Mouse (Mus musculus): ENCODE results near the gene Klrb1f. TPM values are rescaled to one million over a fixed set of nuclear protein-coding genes. Genes with fewer than 3 reads are reported as not detected.

The Klrb1f gene
- polyA plus RNA-seq, 1 experiment, result 0.08 TPM

Other genes with a start within 250 kb of the Klrb1f start
- gene Gm44511, start 219.6 kb upstream of the Klrb1f start, polyA plus RNA-seq (2012; rRNA removed), result 0.65 TPM in 1 of 2 replicates, not detected in the other
- gene Klrb1b, start 219.6 kb upstream of the Klrb1f start, polyA plus RNA-seq (2012; rRNA removed), result 0.19 and 0.41 TPM in 2 replicates
- gene Clec2i, start 158.3 kb upstream of the Klrb1f start, polyA plus RNA-seq (2012; rRNA removed), result 0.22 and 0.36 TPM in 2 replicates
- 1.1 and 2.1 TPM in 2 replicates for gene BC035044, start 154.8 kb upstream of the Klrb1f start, polyA plus RNA-seq (2012; rRNA removed)
- not detected in 2 replicates for gene Clec2g, start 111.5 kb upstream of the Klrb1f start, polyA plus RNA-seq (2012; rRNA removed)
- 0.06 and 0.14 TPM in 2 replicates for gene Clec2e, start 55.0 kb downstream of the Klrb1f start, polyA plus RNA-seq (2012; rRNA removed)
- 56.0 and 78.2 TPM in 2 replicates for gene Clec2d, start 134.7 kb downstream of the Klrb1f start, polyA plus RNA-seq (2012; rRNA removed)
- gene Cd69, start 229.5 kb downstream of the Klrb1f start, polyA plus RNA-seq (2012; rRNA removed), result 0.16 and 0.47 TPM in 2 replicates

Data from gonadal fat pad, adult 2 months (tissue).